Mouse (Mus musculus): ENCODE measurements at regions not wholly inside any gene's neighbourhood (a gene's known extent, or its start where the extent isn't known, plus 50 kb on each side); places are given as distances from the start of the nearest gene placed in this dataset.

DNA sequence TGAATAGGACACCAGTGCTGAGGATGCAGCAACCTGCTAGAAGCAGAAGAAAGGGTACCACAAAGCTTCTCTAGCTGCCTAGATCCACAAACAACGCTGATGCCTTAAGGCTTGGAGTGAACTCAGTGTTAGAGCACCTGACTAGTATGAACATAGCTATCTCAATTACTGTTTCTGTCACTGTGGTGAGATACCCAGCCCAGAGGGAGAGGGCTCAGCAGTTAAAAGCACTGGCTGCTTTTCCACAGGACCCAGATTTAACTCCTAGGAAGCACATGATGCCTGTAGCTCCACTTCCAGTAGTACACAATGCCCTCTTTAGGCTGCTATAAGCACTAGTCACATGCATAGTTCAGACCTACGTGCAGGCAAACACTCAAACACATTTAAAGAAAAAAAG lies 67.3 kb upstream of the Ngly1 start:
- 74% methylated on average over 2 of the region's 2 CpGs for WGBS
- no peak overlapping the region for H3K9ac ChIP-seq
- no peak overlapping the region for H3K27ac ChIP-seq
- no peaks in the 10 kb centered on the region for H3K27me3 ChIP-seq (replicated peaks)
- no peaks in the 10 kb centered on the region for H3K9me3 ChIP-seq
- ATAC-seq (ENCODE audit: insufficient read depth, low FRiP score, low read depth), result no peak
- no peak overlapping the region for H3K4me3 ChIP-seq (replicated peaks)
- no peaks in the 10 kb centered on the region for H3K36me3 ChIP-seq
- no peaks in the 10 kb centered on the region for H3K4me1 ChIP-seq
- H3K4me2 ChIP-seq, result no peak overlapping the region

DNA sequence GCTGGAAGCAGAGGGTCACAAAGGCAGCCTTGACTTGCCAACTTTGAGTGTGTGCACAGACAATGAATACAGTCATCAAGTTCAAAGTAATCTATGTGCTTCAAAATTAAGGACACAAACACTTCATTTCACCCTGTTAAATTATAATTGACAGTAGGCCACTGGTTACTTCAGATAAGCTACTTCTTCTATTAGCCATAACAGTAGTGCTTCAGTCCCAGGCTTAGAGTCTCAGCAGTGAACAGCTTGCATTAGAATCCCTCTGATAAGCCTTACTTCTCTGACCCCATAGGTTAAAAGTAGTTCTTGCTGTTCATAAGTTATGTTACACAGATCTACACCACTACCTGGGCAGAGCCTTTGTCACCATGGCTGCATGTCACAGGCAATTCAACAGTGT lies 63.8 kb upstream of the Ngly1 start:
- no peak for ATAC-seq (ENCODE audit: insufficient read depth, low FRiP score, low read depth)
- Histone ChIP-seq H3K4me2 (no peak overlapping the region), H3K36me3 (no peaks in the 10 kb centered on the region), H3K9me3 (no peaks in the 10 kb centered on the region), H3K9ac (no peak overlapping the region), H3K4me3 (replicated peaks) (no peak overlapping the region), H3K27me3 (replicated peaks) (no peaks in the 10 kb centered on the region), H3K27ac (no peak overlapping the region), H3K4me1 (no peaks in the 10 kb centered on the region)
